Mouse (Mus musculus) adrenal gland, adult 18-20 months (tissue): ENCODE measurements around the gene Hsd17b6. TPM values are rescaled to one million over a fixed set of nuclear protein-coding genes. Genes with fewer than 3 reads are reported as not detected.
"Not testable (repeated sequence)": the region's sequence is repeated elsewhere in the genome, so short reads cannot be mapped to it uniquely, and the experiment has no call there.

Source experiments
- DNase-seq, 2 experiments: peaks; one replicate each; pipeline ENCODE4 v3.0.0; 2021 to 2022; ENCODE audit warnings: low spot score in 2 of 2
- long read RNA-seq, 2 experiments: library from polyadenylated mRNA; stranded (forward); transcript quantifications; one replicate each; pipeline ENCODE4 v2.0.0; 2021
- total RNA-seq, 2 experiments: library from RNA; stranded (reverse); gene quantifications; 1 replicate in 1 of 2; 2 replicates in 1 of 2; pipeline ENCODE4 v1.2.3; 2021

Hsd17b6 gene
- not detected for total RNA-seq
- long read RNA-seq, experiment 1: 0 reads
- long read RNA-seq, experiment 2: 0 reads

- no peak for DNase-seq
Measured at GRCm38 (mm10) chr10:128007446-128007845, at the start of gene Hsd17b6. Hsd17b6 (minus strand) TSS chr10:128007611.

GRCm38 (mm10) chr10:128053001-128053400, 45.6 kb upstream of the Hsd17b6 start:
- DNase-seq: no peak

GRCm38 (mm10) chr10:128052136-128052535, 44.7 kb upstream of the Hsd17b6 start:
- DNase-seq: not testable (repeated sequence)

- DNase-seq: no peak
Measured at GRCm38 (mm10) chr10:128051589-128051988, 44.2 kb upstream of the Hsd17b6 start.

GRCm38 (mm10) chr10:128050355-128050754, 42.9 kb upstream of the Hsd17b6 start:
- no peak for DNase-seq

- no peak for DNase-seq
Measured at GRCm38 (mm10) chr10:128049741-128050140, 42.3 kb upstream of the Hsd17b6 start.

GRCm38 (mm10) chr10:128048157-128048556, 40.7 kb upstream of the Hsd17b6 start:
- no peak for DNase-seq

- no peak for DNase-seq
Measured at GRCm38 (mm10) chr10:128043041-128043835, 35.8 kb upstream of the Hsd17b6 start.

- no peak for DNase-seq
Measured at GRCm38 (mm10) chr10:128042466-128042865, 35.1 kb upstream of the Hsd17b6 start.

GRCm38 (mm10) chr10:128041636-128042035, 34.2 kb upstream of the Hsd17b6 start:
- no peak for DNase-seq

GRCm38 (mm10) chr10:128040293-128040692, 32.9 kb upstream of the Hsd17b6 start:
- no peak for DNase-seq

- DNase-seq: no peak
Measured at GRCm38 (mm10) chr10:128039858-128040257, 32.4 kb upstream of the Hsd17b6 start.

GRCm38 (mm10) chr10:128039167-128039566, 31.8 kb upstream of the Hsd17b6 start:
- DNase-seq: no peak

GRCm38 (mm10) chr10:128037921-128038320, 30.5 kb upstream of the Hsd17b6 start:
- DNase-seq: no peak

- peak; percentile 37 to 42 for DNase-seq
Measured at GRCm38 (mm10) chr10:128036746-128037425, 29.5 kb upstream of the Hsd17b6 start.

GRCm38 (mm10) chr10:128030860-128031259, 23.4 kb upstream of the Hsd17b6 start:
- DNase-seq: no peak

GRCm38 (mm10) chr10:128029931-128030330, 22.5 kb upstream of the Hsd17b6 start:
- DNase-seq: no peak

- DNase-seq: no peak
Measured at GRCm38 (mm10) chr10:128023496-128023895, 16.1 kb upstream of the Hsd17b6 start.

- no peak for DNase-seq
Measured at GRCm38 (mm10) chr10:128022196-128022595, 14.8 kb upstream of the Hsd17b6 start.

- DNase-seq: peak; percentile 52 to 67
Measured at GRCm38 (mm10) chr10:128015068-128015934, 7.9 kb upstream of the Hsd17b6 start, which contains the start of gene Prim1. Prim1 (plus strand) TSS chr10:128015168.

GRCm38 (mm10) chr10:128009735-128010134, 2.3 kb upstream of the Hsd17b6 start:
- no peak for DNase-seq
